Mouse (Mus musculus) urinary bladder, adult 18-20 months (tissue): ENCODE measurements around the gene Gm21317.
"Not testable (repeated sequence)": the region's sequence is repeated elsewhere in the genome, so short reads cannot be mapped to it uniquely, and the experiment has no call there.

ENCODE experiments used
- DNase-seq, 2 experiments: peaks; one replicate each; pipeline ENCODE4 v3.0.0; 2022; ENCODE audit warnings: low spot score in 2 of 2, mixed read lengths in 2 of 2

Gm21317 gene

DNA sequence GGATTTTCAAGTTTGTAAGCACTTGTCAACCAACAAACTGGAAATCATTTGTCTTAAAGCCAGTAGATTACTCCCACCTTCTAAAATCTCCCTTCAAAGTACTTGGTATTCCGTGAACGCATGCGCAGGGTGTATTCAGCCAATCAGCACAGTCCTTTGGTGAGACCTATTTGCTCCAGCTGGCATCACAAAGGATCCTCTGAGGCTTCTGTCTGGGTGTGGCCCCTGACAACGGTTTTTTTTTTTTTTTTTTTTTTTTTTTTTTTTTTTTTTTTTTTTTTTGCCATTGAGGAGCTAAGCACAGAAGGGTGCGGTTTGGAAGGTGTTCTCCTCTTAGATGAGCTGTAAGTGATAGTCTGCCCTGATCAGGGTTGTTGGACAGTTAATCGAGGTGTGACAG lies at the start of gene Gm21317:
Gm21317 (plus strand) TSS at position 301 of the 400 bp plus-strand sequence.
- DNase-seq = not testable (repeated sequence)
